Mouse (Mus musculus): ENCODE measurements around the gene Usp3.
A peak's percentile ranks its signal among the peaks of the same experiment; 100 is the strongest.

The Usp3 gene

GRCm38 (mm10) chr9:66508890-66509399 is 84.0 kb downstream of the Usp3 start:
- no peak for DNase-seq (ENCODE audit: low spot score in 2 of 2)

GRCm38 (mm10) chr9:66507684-66508083 is 85.3 kb downstream of the Usp3 start:
- no peak for DNase-seq (ENCODE audit: low spot score in 2 of 2)

- no peak for DNase-seq (ENCODE audit: low spot score in 2 of 2)
Measured at GRCm38 (mm10) chr9:66506424-66506823, 86.5 kb downstream of the Usp3 start.

GRCm38 (mm10) chr9:66506011-66506410 is 86.9 kb downstream of the Usp3 start:
- DNase-seq (ENCODE audit: low spot score in 2 of 2) = no peak

- no peak for DNase-seq (ENCODE audit: low spot score in 2 of 2)
Measured at GRCm38 (mm10) chr9:66505141-66505917, 87.6 kb downstream of the Usp3 start.

- peak; percentile 72 to 74 for DNase-seq (ENCODE audit: low spot score in 2 of 2)
Measured at GRCm38 (mm10) chr9:66504518-66504917, 88.4 kb downstream of the Usp3 start.

GRCm38 (mm10) chr9:66503879-66504411 is 89.0 kb downstream of the Usp3 start:
- DNase-seq (ENCODE audit: low spot score in 2 of 2) = no peak

GRCm38 (mm10) chr9:66501248-66501647 is 91.7 kb downstream of the Usp3 start:
- no peak for DNase-seq (ENCODE audit: low spot score in 2 of 2)

- DNase-seq (ENCODE audit: low spot score in 2 of 2) = no peak
Measured at GRCm38 (mm10) chr9:66493992-66494391, 99.0 kb downstream of the Usp3 start.

GRCm38 (mm10) chr9:66492361-66492760 is 100.6 kb downstream of the Usp3 start:
- no peak for DNase-seq (ENCODE audit: low spot score in 2 of 2)

- DNase-seq (ENCODE audit: low spot score in 2 of 2) = no peak
Measured at GRCm38 (mm10) chr9:66488786-66489185, 104.2 kb downstream of the Usp3 start.

- no peak for DNase-seq (ENCODE audit: low spot score in 2 of 2)
Measured at GRCm38 (mm10) chr9:66483429-66483828, 109.5 kb downstream of the Usp3 start.

- no peak for DNase-seq (ENCODE audit: low spot score in 2 of 2)
Measured at GRCm38 (mm10) chr9:66477785-66478184, 115.2 kb downstream of the Usp3 start.

- DNase-seq (ENCODE audit: low spot score in 2 of 2) = no peak
Measured at GRCm38 (mm10) chr9:66465087-66465486, 127.9 kb downstream of the Usp3 start.
